Mouse (Mus musculus): ENCODE measurements at regions not wholly inside any gene's neighbourhood (a gene's known extent, or its start where the extent isn't known, plus 50 kb on each side); places are given as distances from the start of the nearest gene placed in this dataset.

DNA sequence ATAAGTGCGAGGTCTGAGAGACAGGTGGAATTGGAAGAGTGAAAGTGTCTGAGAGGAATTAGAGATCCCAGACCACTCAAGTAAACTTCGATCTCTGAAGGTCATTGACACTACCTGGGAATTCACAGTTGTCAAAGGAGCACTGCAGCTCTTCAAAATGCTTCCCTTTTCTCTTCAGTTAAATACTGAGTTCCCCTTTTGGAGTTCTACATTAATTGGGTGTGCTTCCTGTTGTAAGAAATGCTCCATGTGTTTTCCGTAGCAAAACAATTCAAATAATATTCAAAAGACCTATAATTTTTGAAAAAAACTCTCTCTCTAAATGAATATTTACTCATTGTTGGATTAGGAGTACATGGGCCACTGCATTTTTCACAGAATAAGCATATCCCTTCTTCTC, 305.5 kb upstream of the Cdh9 start:
- no peak for TF ChIP-seq CTCF (IDR thresholded peaks at IDR 0.05; ENCODE audit: low read depth)
- no peak for TF ChIP-seq EP300 (IDR thresholded peaks at IDR 0.05; ENCODE audit: low read depth)

Data from liver, embryonic 14.5 days (tissue).